8 mouse cellular contexts compared by ENCODE assay signal in the genomic region with DNA sequence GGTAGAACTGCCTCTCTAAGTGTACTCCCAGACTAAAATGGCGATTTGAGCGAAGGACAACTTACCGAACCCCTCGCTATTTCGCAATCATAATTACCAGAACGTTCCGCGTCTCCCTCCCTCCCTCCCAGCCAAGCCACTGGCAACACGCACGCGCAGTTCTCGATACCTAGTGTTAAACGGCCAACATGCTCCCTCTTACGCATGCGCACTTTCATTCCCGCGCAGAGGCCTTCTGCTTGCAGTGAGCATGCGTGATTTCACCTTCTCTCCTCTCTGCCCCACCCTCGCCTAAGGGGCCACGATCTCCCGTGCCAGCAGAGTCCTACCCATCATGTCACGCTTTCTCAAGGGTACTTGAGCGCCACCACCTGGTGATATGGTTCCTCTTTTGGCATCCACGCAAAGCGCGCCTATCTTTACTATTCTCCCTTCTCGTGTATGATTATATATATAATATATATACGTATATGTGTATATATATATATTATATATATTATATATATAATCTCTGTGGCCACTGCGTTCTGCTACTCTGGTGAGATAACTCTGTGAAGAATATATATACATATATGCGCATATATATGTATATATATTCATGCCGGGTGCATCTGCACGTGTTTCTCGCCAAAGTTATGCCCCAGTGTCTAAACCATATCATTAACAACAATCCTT. TPM values are rescaled to one million over a fixed set of nuclear protein-coding genes. Genes with fewer than 3 reads are reported as not detected.
A peak's percentile ranks its signal among the peaks of the same experiment; 100 is the strongest.
DNase-seq lines count a peak whose midpoint lies in the region; ATAC-seq and TF ChIP-seq lines count a peak whose summit lies in the region.

No protein-coding gene starts in this region.

- H3K4me3 ChIP-seq in CH12.LX (replicated peaks in 1 of 3; ENCODE audit: low read depth in 2 of 3, low read length in 2 of 3, poor library complexity in 1 of 3), result peak overlapping the region; percentile 51 to 58 (median 56)
- H3K4me3 ChIP-seq in forebrain, embryonic 11.5 days (ENCODE audit: low read depth, low read length), result peak overlapping the region; percentile 42
- H3K4me3 ChIP-seq in heart, embryonic 16.5 days (ENCODE audit: low read length), result peak overlapping the region; percentile 66
- H3K4me3 ChIP-seq in liver, embryonic 15.5 days (replicated peaks), result peak overlapping the region; percentile 62
- H3K4me3 ChIP-seq in neural tube, embryonic 12.5 days, result peak overlapping the region; percentile 29

- WGBS in forebrain, embryonic 11.5 days, result 1% methylated on average over 33 of the region's 33 CpGs
- WGBS in heart, embryonic 16.5 days, result 2% methylated on average over 33 of the region's 33 CpGs
- WGBS in liver, embryonic 15.5 days (ENCODE audit: insufficient replicate concordance), result 5% methylated on average over 33 of the region's 33 CpGs
- WGBS in neural tube, embryonic 12.5 days, result under 1% methylated on average over 33 of the region's 33 CpGs

- peak overlapping the region; percentile 88 for H3K9ac ChIP-seq in CH12.LX (ENCODE audit: insufficient read depth, low read depth)
- H3K9ac ChIP-seq in forebrain, embryonic 11.5 days (ENCODE audit: low read length), result peak overlapping the region; percentile 72
- H3K9ac ChIP-seq in heart, embryonic 16.5 days (ENCODE audit: low read length), result peak overlapping the region; percentile 82
- peak overlapping the region; percentile 63 for H3K9ac ChIP-seq in liver, embryonic 15.5 days
- peak overlapping the region; percentile 52 for H3K9ac ChIP-seq in neural tube, embryonic 12.5 days

- DNase-seq in CH12.LX (ENCODE audit: extremely low read depth), result peak; percentile 95
- DNase-seq in c-Kit-positive CD71-positive TER-119-negative erythroid progenitor cells, embryonic 14.5 days (ENCODE audit: low read depth), result peak; percentile 92
- DNase-seq in forebrain, embryonic 11.5 days (ENCODE audit: low spot score), result peak; percentile 97
- peak; percentile 93 to 99 for DNase-seq in kidney, postnatal 36 days
- DNase-seq in telencephalon, adult 2 months (ENCODE audit: low read depth, low spot score), result peak; percentile 97

- dilution Hi-C loops in CH12.LX (cut with MboI; ENCODE audit: extremely low pct_ligation_motif_present, extremely low pct_unique_long_range_greater_than_20kb, low sequenced_read_pairs), result no loop called here

- H3K79me2 ChIP-seq in CH12.LX (replicated peaks; ENCODE audit: control insufficient read depth, extremely low read depth, insufficient read depth, poor library complexity, severe bottlenecking), result no peaks in the 10 kb centered on the region

- no peaks in the 10 kb centered on the region for H3K36me3 ChIP-seq in CH12.LX (replicated peaks in 1 of 2; ENCODE audit: control insufficient read depth in 1 of 2, insufficient read depth in 1 of 2, low read length in 1 of 2)
- no peaks in the 10 kb centered on the region for H3K36me3 ChIP-seq in forebrain, embryonic 11.5 days (ENCODE audit: control insufficient read depth, insufficient read depth, low read length)
- H3K36me3 ChIP-seq in heart, embryonic 16.5 days (ENCODE audit: control insufficient read depth, insufficient read depth), result no peaks in the 10 kb centered on the region
- no peaks in the 10 kb centered on the region for H3K36me3 ChIP-seq in liver, embryonic 15.5 days (replicated peaks)
- H3K36me3 ChIP-seq in neural tube, embryonic 12.5 days, result no peaks in the 10 kb centered on the region

- peak in 1 of 2 experiments; percentile 65; a peak in 2 of 4 replicates for TF ChIP-seq CTCF in CH12.LX (conservative IDR thresholded peaks at IDR 0.05 in 1 of 2, IDR thresholded peaks at IDR 0.05 in 1 of 2; ENCODE audit: low read depth in 2 of 2, low read length in 2 of 2)

- TF ChIP-seq RAD21 in CH12.LX (IDR thresholded peaks at IDR 0.05; ENCODE audit: low read depth, low read length), result peak; percentile 63

- H3K4me1 ChIP-seq in CH12.LX (ENCODE audit: control insufficient read depth in 1 of 2, insufficient read depth in 2 of 2), result 0 out of 4 replicates have a peak, but pooled peaks cover 0 to 5% of the 10 kb centered on the region in 2 experiments
- peaks cover 2% of the 10 kb centered on the region; the same call in 1 of the 2 replicates for H3K4me1 ChIP-seq in forebrain, embryonic 11.5 days (replicated peaks; ENCODE audit: control insufficient read depth, insufficient read depth, low read length)
- H3K4me1 ChIP-seq in heart, embryonic 16.5 days (ENCODE audit: control insufficient read depth, insufficient read depth, low read length), result peaks cover 8% of the 10 kb centered on the region; the same call in 1 of the 2 replicates
- peaks cover 31% of the 10 kb centered on the region for H3K4me1 ChIP-seq in liver, embryonic 15.5 days (replicated peaks)
- H3K4me1 ChIP-seq in neural tube, embryonic 12.5 days, result no peaks in the 10 kb centered on the region

- H3K9me3 ChIP-seq in CH12.LX (replicated peaks; ENCODE audit: low read length), result no peaks in the 10 kb centered on the region
- H3K9me3 ChIP-seq in forebrain, embryonic 11.5 days (ENCODE audit: control insufficient read depth, low read length), result no peaks in the 10 kb centered on the region
- no peaks in the 10 kb centered on the region for H3K9me3 ChIP-seq in heart, embryonic 16.5 days (replicated peaks; ENCODE audit: control insufficient read depth, low read length)
- H3K9me3 ChIP-seq in liver, embryonic 15.5 days (replicated peaks), result no peaks in the 10 kb centered on the region
- no peaks in the 10 kb centered on the region for H3K9me3 ChIP-seq in neural tube, embryonic 12.5 days

- no peaks in the 10 kb centered on the region for H3K27me3 ChIP-seq in CH12.LX (replicated peaks)
- peaks cover 2% of the 10 kb centered on the region; the same call in 1 of the 2 replicates for H3K27me3 ChIP-seq in forebrain, embryonic 11.5 days (ENCODE audit: control insufficient read depth, insufficient read depth, low read length)
- H3K27me3 ChIP-seq in heart, embryonic 16.5 days (ENCODE audit: control insufficient read depth, insufficient read depth, low read length), result 0 out of 2 replicates have a peak, but pooled peaks cover 3% of the 10 kb centered on the region
- H3K27me3 ChIP-seq in liver, embryonic 15.5 days, result peaks cover 21% of the 10 kb centered on the region
- no peaks in the 10 kb centered on the region for H3K27me3 ChIP-seq in neural tube, embryonic 12.5 days (replicated peaks)

- peak; percentile 96 for ATAC-seq in forebrain, embryonic 11.5 days (replicated peaks; ENCODE audit: low FRiP score)
- peak; percentile 97 for ATAC-seq in heart, embryonic 16.5 days (replicated peaks; ENCODE audit: extremely low read depth, insufficient read depth, low FRiP score)
- peak; percentile 98 for ATAC-seq in liver, embryonic 15.5 days (ENCODE audit: insufficient read depth)
- ATAC-seq in neural tube, embryonic 12.5 days (ENCODE audit: low FRiP score, low read depth), result peak; percentile 96

- TF ChIP-seq POLR2A in CH12.LX (IDR thresholded peaks at IDR 0.05; ENCODE audit: low read depth, low read length), result no peak; the same call in 1 of the 2 replicates

- H3K27ac ChIP-seq in CH12.LX (ENCODE audit: insufficient read depth, low read depth), result peak overlapping the region; percentile 93
- peak overlapping the region; percentile 79 for H3K27ac ChIP-seq in forebrain, embryonic 11.5 days (ENCODE audit: low read depth, low read length)
- H3K27ac ChIP-seq in heart, embryonic 16.5 days (ENCODE audit: low read length), result peak overlapping the region; percentile 96
- H3K27ac ChIP-seq in liver, embryonic 15.5 days (replicated peaks), result peak overlapping the region; percentile 88
- 0 out of 2 replicates have a peak overlapping the region, but pooled peaks have one; percentile 15 for H3K27ac ChIP-seq in neural tube, embryonic 12.5 days

- in situ Hi-C loops in CH12.LX (cut with MboI; ENCODE audit: low pct_ligation_motif_present, low pct_unique_long_range_greater_than_20kb, low sequenced_read_pairs), result loop anchor here (5.0 kb wide), 1 partner anchor 135 kb away; no protein-coding TSS in a partner anchor

- TF ChIP-seq EP300 in CH12.LX (IDR thresholded peaks at IDR 0.05; ENCODE audit: low read length), result no peak

- no peak overlapping the region; the same call in 1 of the 2 replicates for H3K4me2 ChIP-seq in CH12.LX (ENCODE audit: insufficient read depth, low read depth, poor library complexity, severe bottlenecking)
- H3K4me2 ChIP-seq in forebrain, embryonic 11.5 days (ENCODE audit: low read depth, low read length, severe bottlenecking), result peak overlapping the region; percentile 64
- peak overlapping the region; percentile 71 for H3K4me2 ChIP-seq in heart, embryonic 16.5 days (ENCODE audit: low read depth, low read length)
- H3K4me2 ChIP-seq in liver, embryonic 15.5 days, result peak overlapping the region; percentile 79
- H3K4me2 ChIP-seq in neural tube, embryonic 12.5 days (replicated peaks), result peak overlapping the region; percentile 67

TF ChIP-seq in CH12.LX, 34 proteins besides CTCF, POLR2A, EP300 and RAD21 (continues in another document):
- TF ChIP-seq NELFE (IDR thresholded peaks at IDR 0.05; ENCODE audit: low read depth, low read length) (0 out of 2 replicates have a peak, but pooled peaks have one; percentile 56), MAZ (IDR thresholded peaks at IDR 0.05; ENCODE audit: low read depth, low read length) (peak; percentile 88), ELF1 (IDR thresholded peaks at IDR 0.05; ENCODE audit: low read depth, low read length) (no peak), MXI1 (IDR thresholded peaks at IDR 0.05; ENCODE audit: low read depth, low read length) (no peak), PAX5 (IDR thresholded peaks at IDR 0.05; ENCODE audit: low read length) (no peak), BHLHE40 (IDR thresholded peaks at IDR 0.05; ENCODE audit: low read depth, low read length) (peak; percentile 93), USF1 (IDR thresholded peaks at IDR 0.05; ENCODE audit: low read depth, low read length) (no peak), ZKSCAN1 (IDR thresholded peaks at IDR 0.05; ENCODE audit: borderline replicate concordance, low read depth, low read length) (no peak), UBTF (IDR thresholded peaks at IDR 0.05; ENCODE audit: low read depth, low read length) (no peak), SIN3A (IDR thresholded peaks at IDR 0.05; ENCODE audit: low read length) (no peak), MYC (IDR thresholded peaks at IDR 0.05; ENCODE audit: low read depth, low read length) (peak; percentile 65; the same call in 1 of the 2 replicates), E2F4 (IDR thresholded peaks at IDR 0.05; ENCODE audit: insufficient replicate concordance, low read depth, low read length) (peak; percentile 84; the same call in 1 of the 2 replicates), RCOR1 (conservative IDR thresholded peaks at IDR 0.05; ENCODE audit: low read depth, low read length) (no peak)

RNA-seq across cellular contexts. Expression of gene Zcchc13, which starts 8.0 kb away (rescaled TPM):
- total RNA-seq in CH12.LX (2012; rRNA removed) (0.71 and 1.7 TPM in 2 replicates), CH12.LX (2014; rRNA removed) (not detected in 2 replicates)
- not detected in 2 replicates for polyA plus RNA-seq in CH12.LX (2012; ENCODE audit: insufficient read length, low read depth)
- polyA plus RNA-seq in forebrain, embryonic 11.5 days (2014; fragmentation: Nextera tagmentation; extraction: Ambion mirVana), result not detected in 2 replicates
- not detected in 2 replicates for polyA plus RNA-seq in heart, embryonic 16.5 days (2015; fragmentation: Nextera tagmentation; extraction: Ambion mirVana)
- polyA plus RNA-seq in liver, embryonic 15.5 days (2015; fragmentation: Nextera tagmentation; extraction: Ambion mirVana), result not detected in 2 replicates
- polyA plus RNA-seq in neural tube, embryonic 12.5 days (2016; fragmentation: Nextera tagmentation; extraction: Ambion mirVana), result not detected in 2 replicates

Comparison
In these comparisons a context has a peak if more than half of its experiments do, and no peak if none do; other contexts are left out.
1. Peak in every context shown above with its lines: DNase-seq, ATAC-seq, H3K4me3 ChIP-seq and H3K27ac ChIP-seq.
2. H3K27ac ChIP-seq: peak in every context shown above with its lines; median percentile 96 in heart, embryonic 16.5 days; 93 in CH12.LX; 88 in liver, embryonic 15.5 days; 79 in forebrain, embryonic 11.5 days; 15 in neural tube, embryonic 12.5 days.